Comparison of ENCODE assay signal across 23 mouse cellular contexts in genomic region chr3:38547032-38547431, GRCm38 (mm10).
DNase-seq lines count a peak whose midpoint lies in the region; ATAC-seq lines count a peak whose summit lies in the region.
"Had no signal": no experiment of that assay in that cellular context is flagged by ENCODE, and none has a peak within 500 bp of the region (broad histone marks: within the 10 kb centered on the region; RNA-seq: fewer than 3 reads in every experiment).

No protein-coding gene starts in this region.

- H3K4me3 ChIP-seq in kidney, embryonic 15.5 days (replicated peaks), result no peak overlapping the region
- H3K4me3 ChIP-seq in midbrain, embryonic 11.5 days (ENCODE audit: low read depth, low read length), result no peak overlapping the region
- H3K4me3 ChIP-seq in midbrain, embryonic 10.5 days, result no peak overlapping the region
- H3K4me3 ChIP-seq: embryonic facial prominence, embryonic 13.5 days; forebrain, embryonic 12.5 days; heart, embryonic 10.5 days; hindbrain, embryonic 12.5 days had no signal

- H3K9me3 ChIP-seq in kidney, embryonic 15.5 days (replicated peaks), result no peaks in the 10 kb centered on the region
- H3K9me3 ChIP-seq in midbrain, embryonic 11.5 days (ENCODE audit: control insufficient read depth, low read length), result no peaks in the 10 kb centered on the region
- H3K9me3 ChIP-seq in midbrain, embryonic 10.5 days (replicated peaks), result no peaks in the 10 kb centered on the region
- H3K9me3 ChIP-seq: embryonic facial prominence, embryonic 13.5 days; forebrain, embryonic 12.5 days; heart, embryonic 10.5 days; hindbrain, embryonic 12.5 days had no signal

- H3K27ac ChIP-seq in kidney, embryonic 15.5 days, result no peak overlapping the region
- no peak overlapping the region for H3K27ac ChIP-seq in midbrain, embryonic 11.5 days (ENCODE audit: low read depth, low read length)
- H3K27ac ChIP-seq in midbrain, embryonic 10.5 days (replicated peaks), result no peak overlapping the region
- H3K27ac ChIP-seq: embryonic facial prominence, embryonic 13.5 days; forebrain, embryonic 12.5 days; heart, embryonic 10.5 days; hindbrain, embryonic 12.5 days had no signal

- WGBS in kidney, embryonic 15.5 days, result 47% methylated on average over 3 of the region's 3 CpGs
- WGBS in midbrain, embryonic 11.5 days, result 73% methylated on average over 3 of the region's 3 CpGs
- 76% methylated on average over 3 of the region's 3 CpGs for WGBS in midbrain, embryonic 10.5 days

- H3K27me3 ChIP-seq in kidney, embryonic 15.5 days, result no peaks in the 10 kb centered on the region
- H3K27me3 ChIP-seq in midbrain, embryonic 11.5 days (ENCODE audit: control insufficient read depth, insufficient read depth, low read length), result no peaks in the 10 kb centered on the region
- no peaks in the 10 kb centered on the region for H3K27me3 ChIP-seq in midbrain, embryonic 10.5 days (ENCODE audit: low read depth, poor library complexity, severe bottlenecking)
- H3K27me3 ChIP-seq: CH12.LX; embryonic facial prominence, embryonic 13.5 days; forebrain, embryonic 12.5 days; hindbrain, embryonic 12.5 days had no signal

- ATAC-seq in kidney, embryonic 15.5 days (replicated peaks; ENCODE audit: low FRiP score), result no peak
- ATAC-seq in midbrain, embryonic 11.5 days (ENCODE audit: low FRiP score), result no peak
- no peak for ATAC-seq in inflammation-experienced regulatory T-cells, adult 6 months
- ATAC-seq: forebrain, embryonic 16.5 days had no signal

- H3K9ac ChIP-seq in kidney, embryonic 15.5 days, result no peak overlapping the region
- no peak overlapping the region for H3K9ac ChIP-seq in midbrain, embryonic 11.5 days (ENCODE audit: low read length)
- H3K9ac ChIP-seq: embryonic facial prominence, embryonic 13.5 days; forebrain, embryonic 12.5 days; hindbrain, embryonic 12.5 days had no signal

- no peaks in the 10 kb centered on the region for H3K4me1 ChIP-seq in kidney, embryonic 15.5 days
- H3K4me1 ChIP-seq in midbrain, embryonic 11.5 days (ENCODE audit: control insufficient read depth, insufficient read depth, low read length), result no peaks in the 10 kb centered on the region
- H3K4me1 ChIP-seq in midbrain, embryonic 10.5 days, result no peaks in the 10 kb centered on the region
- H3K4me1 ChIP-seq: forebrain, embryonic 12.5 days; heart, embryonic 10.5 days; hindbrain, embryonic 12.5 days had no signal

- no peak overlapping the region for H3K4me2 ChIP-seq in kidney, embryonic 15.5 days
- H3K4me2 ChIP-seq in midbrain, embryonic 11.5 days, result no peak overlapping the region
- H3K4me2 ChIP-seq: embryonic facial prominence, embryonic 13.5 days; forebrain, embryonic 12.5 days; hindbrain, embryonic 12.5 days had no signal

- peak; percentile 7 for DNase-seq in kidney, adult 9 months
- DNase-seq in kidney, postnatal 25 days, result no peak
- peak; percentile 21 for DNase-seq in kidney, postnatal 14 days
- DNase-seq in midbrain, embryonic 11.5 days (ENCODE audit: low spot score, missing footprints), result peak; percentile 53
- DNase-seq in midbrain, embryonic 10.5 days (ENCODE audit: low spot score), result no peak
- peak; percentile 61 for DNase-seq in ZHBTc4 (ENCODE audit: low read depth, low spot score)
- DNase-seq: adrenal gland, adult 2 months; adrenal gland, postnatal 25 days; cerebellum, adult 18-20 months; cerebellum, adult 9-11 months; cerebellum, postnatal 36 days; gastrocnemius, postnatal 10 days; heart, adult 18-20 months; heart, postnatal 10 days; heart, postnatal 4 days had no signal

- no peaks in the 10 kb centered on the region for H3K36me3 ChIP-seq in kidney, embryonic 15.5 days
- H3K36me3 ChIP-seq in midbrain, embryonic 11.5 days (ENCODE audit: control insufficient read depth, insufficient read depth, low read length), result no peaks in the 10 kb centered on the region
- H3K36me3 ChIP-seq in midbrain, embryonic 10.5 days, result no peaks in the 10 kb centered on the region
- H3K36me3 ChIP-seq: embryonic facial prominence, embryonic 13.5 days; forebrain, embryonic 12.5 days; heart, embryonic 10.5 days; hindbrain, embryonic 12.5 days had no signal

Comparison
In these comparisons a context has a peak if more than half of its experiments do, and no peak if none do; other contexts are left out.
1. DNase-seq: peak in kidney, adult 9 months (single experiment), kidney, postnatal 14 days (single experiment), midbrain, embryonic 11.5 days (single experiment) and ZHBTc4 (single experiment); none in kidney, postnatal 25 days (0 of 2) and midbrain, embryonic 10.5 days (single experiment).